Mouse (Mus musculus) ES-Bruce4 (cell line): Measurements from ENCODE around the gene C1s2. TPM values are rescaled to one million over a fixed set of nuclear protein-coding genes. Genes with fewer than 3 reads are reported as not detected.
"Not testable (repeated sequence)": the region's sequence is repeated elsewhere in the genome, so short reads cannot be mapped to it uniquely, and the experiment has no call there.

Experiments
- H3K27ac ChIP-seq: 2 replicates; pipeline ENCODE4 v1.5.1; 2012; ENCODE audit warnings: low read length, inconsistent platforms; ENCODE audit not compliant: insufficient read depth
- H3K27me3 ChIP-seq: 2 replicates; pipeline ENCODE4 v1.6.1; 2012; ENCODE audit warnings: mild to moderate bottlenecking, low read length, inconsistent platforms; ENCODE audit not compliant: control insufficient read depth, poor library complexity, insufficient read depth, severe bottlenecking
- H3K36me3 ChIP-seq: 2 replicates; pipeline ENCODE4 v1.6.1; 2012; ENCODE audit warnings: inconsistent platforms, mild to moderate bottlenecking, low read length, moderate library complexity; ENCODE audit not compliant: control insufficient read depth, poor library complexity, insufficient read depth, severe bottlenecking
- H3K4me1 ChIP-seq: one replicate; pipeline ENCODE4 v1.8.1; 2011; ENCODE audit warnings: low read length; ENCODE audit not compliant: control insufficient read depth, insufficient read depth
- H3K4me3 ChIP-seq: 2 replicates; pipeline ENCODE4 v1.5.1; 2011; ENCODE audit warnings: low read depth, mild to moderate bottlenecking, low read length
- H3K9ac ChIP-seq: 2 replicates; pipeline ENCODE4 v1.6.1; 2012; ENCODE audit warnings: low read depth, mild to moderate bottlenecking, inconsistent platforms; ENCODE audit not compliant: poor library complexity, severe bottlenecking
- H3K9me3 ChIP-seq: replicated peaks from 2 replicates; pipeline ENCODE4 v1.6.1; 2012; ENCODE audit warnings: mild to moderate bottlenecking, low read length, inconsistent platforms; ENCODE audit not compliant: control insufficient read depth, poor library complexity, insufficient read depth, severe bottlenecking
- CTCF ChIP-seq: IDR thresholded peaks from one replicate; pipeline ENCODE4 v1.8.1; 2011; ENCODE audit warnings: low read depth, low read length
- EP300 ChIP-seq: IDR thresholded peaks from 2 replicates; pipeline ENCODE4 v1.6.1; 2011; ENCODE audit warnings: low read depth, low read length; ENCODE audit not compliant: insufficient read depth
- POLR2A ChIP-seq: IDR thresholded peaks from one replicate; pipeline ENCODE4 v1.8.1; 2011; ENCODE audit warnings: low read length; ENCODE audit not compliant: insufficient read depth
- polyA plus RNA-seq: library from polyadenylated mRNA; stranded (reverse); fragments of >200 nt; gene quantifications from 2 replicates; pipeline ENCODE4 v1.2.4, GENCODE M21; 2011; ENCODE audit warnings: low read depth; ENCODE audit not compliant: missing spikeins, insufficient read depth, insufficient read length

The C1s2 gene
- polyA plus RNA-seq, 1 experiment, result 0.49 TPM

- Histone ChIP-seq H3K9me3 (peaks cover 4% of the 10 kb centered on the region), H3K4me3 (no peak overlapping the region)
- TF ChIP-seq CTCF (no peak), POLR2A (no peak), EP300 (no peak)
Observed at GRCm38 (mm10) chr6:124658067-124658466, 22.2 kb upstream of the C1s2 start.

GRCm38 (mm10) chr6:124655893-124656292 lies 20.0 kb upstream of the C1s2 start:
- TF ChIP-seq CTCF, result no peak
- TF ChIP-seq EP300, result no peak
- TF ChIP-seq POLR2A, result no peak
- Histone ChIP-seq H3K4me1 (no peaks in the 10 kb centered on the region), H3K27ac (no peak overlapping the region), H3K36me3 (no peaks in the 10 kb centered on the region), H3K4me3 (no peak overlapping the region), H3K9me3 (peaks cover 8% of the 10 kb centered on the region), H3K9ac (no peak overlapping the region), H3K27me3 (no peaks in the 10 kb centered on the region; the same call in 1 of the 2 replicates)

More at GRCm38 (mm10) chr6:124658067-124658466, 22.2 kb upstream of the C1s2 start:
- no peak overlapping the region for H3K27ac ChIP-seq
- H3K9ac ChIP-seq, result no peak overlapping the region
- H3K4me1 ChIP-seq, result no peaks in the 10 kb centered on the region
- no peaks in the 10 kb centered on the region for H3K36me3 ChIP-seq
- no peaks in the 10 kb centered on the region for H3K27me3 ChIP-seq

- H3K4me3 ChIP-seq, result no peak overlapping the region
- no peaks in the 10 kb centered on the region for H3K36me3 ChIP-seq
- no peaks in the 10 kb centered on the region for H3K27me3 ChIP-seq
- no peak overlapping the region for H3K27ac ChIP-seq
- TF ChIP-seq CTCF (no peak), EP300 (no peak), POLR2A (no peak)
- H3K9ac ChIP-seq, result no peak overlapping the region
- H3K4me1 ChIP-seq, result no peaks in the 10 kb centered on the region
- no peaks in the 10 kb centered on the region for H3K9me3 ChIP-seq
Observed at GRCm38 (mm10) chr6:124646394-124646793, 10.5 kb upstream of the C1s2 start.

DNA sequence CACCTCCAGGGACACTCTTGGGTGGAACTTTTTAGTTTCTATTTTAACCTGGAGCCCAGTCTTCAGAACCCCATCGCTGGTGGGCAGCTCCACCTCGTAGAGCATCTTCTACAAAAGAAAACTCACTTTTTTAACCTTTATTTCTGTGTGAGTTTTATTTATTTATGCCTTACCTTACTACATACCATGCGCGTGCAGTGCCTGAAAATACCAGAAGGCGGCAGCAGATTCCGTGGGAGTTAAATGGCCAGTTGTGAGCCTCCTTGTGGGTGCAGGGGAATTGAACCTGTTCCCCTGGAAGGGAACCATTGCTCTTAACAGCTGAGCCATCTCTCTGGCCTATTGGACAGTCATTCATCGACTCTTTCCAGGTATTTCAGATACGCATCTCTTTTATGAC lies 5.1 kb upstream of the C1s2 start:
- TF ChIP-seq EP300, result no peak
- peak; percentile 65 for TF ChIP-seq CTCF
- TF ChIP-seq POLR2A, result no peak
- H3K27ac ChIP-seq, result no peak overlapping the region
- no peaks in the 10 kb centered on the region for H3K9me3 ChIP-seq
- H3K9ac ChIP-seq, result no peak overlapping the region
- no peaks in the 10 kb centered on the region for H3K27me3 ChIP-seq
- no peak overlapping the region for H3K4me3 ChIP-seq
- no peaks in the 10 kb centered on the region for H3K4me1 ChIP-seq
- no peaks in the 10 kb centered on the region for H3K36me3 ChIP-seq

DNA sequence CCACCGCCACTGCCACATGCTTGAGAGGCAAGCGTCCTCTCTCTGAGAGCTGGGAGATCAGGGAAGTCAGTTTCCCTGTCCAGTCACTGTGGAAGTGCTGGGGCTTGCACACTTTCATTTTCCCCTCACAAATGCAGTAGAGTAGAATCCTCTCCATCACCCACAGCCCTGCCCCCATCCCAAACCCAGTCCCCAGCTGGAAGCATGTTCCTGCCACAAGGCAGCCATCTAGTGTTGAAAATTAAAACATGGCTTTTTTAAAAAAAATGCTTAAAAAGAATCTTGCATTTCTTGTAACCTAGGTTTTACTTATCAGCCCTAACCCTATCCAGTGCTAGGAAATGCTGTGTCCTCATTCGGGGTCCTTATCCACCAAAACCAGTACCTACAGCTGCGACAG lies 4.2 kb upstream of the C1s2 start:
- H3K4me1 ChIP-seq, result no peaks in the 10 kb centered on the region
- no peaks in the 10 kb centered on the region for H3K9me3 ChIP-seq
- TF ChIP-seq EP300 (no peak), CTCF (no peak), POLR2A (no peak)
- no peak overlapping the region for H3K27ac ChIP-seq
- no peak overlapping the region for H3K4me3 ChIP-seq
- no peaks in the 10 kb centered on the region for H3K36me3 ChIP-seq
- no peaks in the 10 kb centered on the region for H3K27me3 ChIP-seq
- no peak overlapping the region for H3K9ac ChIP-seq

GRCm38 (mm10) chr6:124636858-124637460 lies 1.1 kb upstream of the C1s2 start:
- not testable (repeated sequence) for H3K4me3 ChIP-seq, H3K27ac ChIP-seq, H3K36me3 ChIP-seq, H3K4me1 ChIP-seq, H3K27me3 ChIP-seq, H3K9me3 ChIP-seq, H3K9ac ChIP-seq
